In genomic region chr11:68274331-68274811, GRCm38 (mm10) we compare ENCODE assay signal across 12 mouse cellular contexts.
DNase-seq lines count a peak whose midpoint lies in the region; ATAC-seq lines count a peak whose summit lies in the region.
"Had no signal": no experiment of that assay in that cellular context is flagged by ENCODE, and none has a peak within 500 bp of the region (broad histone marks: within the 10 kb centered on the region; RNA-seq: fewer than 3 reads in every experiment).

No protein-coding gene starts in this region.

- intact Hi-C loops in heart, postnatal 25 days (cut with DNase I): no loop called here

- H3K4me3 ChIP-seq in hindbrain, embryonic 12.5 days: no peak overlapping the region
- H3K4me3 ChIP-seq in midbrain, embryonic 16.5 days (ENCODE audit: low read depth, low read length): no peak overlapping the region
- H3K4me3 ChIP-seq: limb, embryonic 13.5 days had no signal

- ATAC-seq in hindbrain, embryonic 12.5 days (ENCODE audit: low FRiP score): peak; percentile 94
- ATAC-seq in midbrain, embryonic 16.5 days: peak; percentile 87
- ATAC-seq: lung, postnatal 0 days had no signal

- no peaks in the 10 kb centered on the region for H3K9me3 ChIP-seq in hindbrain, embryonic 12.5 days (replicated peaks)
- no peaks in the 10 kb centered on the region for H3K9me3 ChIP-seq in midbrain, embryonic 16.5 days (replicated peaks; ENCODE audit: control insufficient read depth, low read length, poor library complexity, severe bottlenecking)
- H3K9me3 ChIP-seq: limb, embryonic 13.5 days had no signal

- H3K4me1 ChIP-seq in hindbrain, embryonic 12.5 days: peaks cover 59% of the 10 kb centered on the region
- peaks cover 8% of the 10 kb centered on the region; the same call in 1 of the 2 replicates for H3K4me1 ChIP-seq in midbrain, embryonic 16.5 days (ENCODE audit: control insufficient read depth, insufficient read depth, low read length)

- peaks cover 32% of the 10 kb centered on the region for H3K27me3 ChIP-seq in hindbrain, embryonic 12.5 days
- H3K27me3 ChIP-seq in midbrain, embryonic 16.5 days (ENCODE audit: control insufficient read depth, insufficient read depth, low read depth, low read length): peaks cover 12% of the 10 kb centered on the region

- DNase-seq in testis, postnatal 10 days (ENCODE audit: low spot score): peak; percentile 54
- DNase-seq in testis, postnatal 14 days (ENCODE audit: low spot score): no peak
- DNase-seq in yolk sac, embryonic 10.5 days (ENCODE audit: low spot score): no peak
- DNase-seq in MN1 (ENCODE audit: low spot score): no peak
- no peak for DNase-seq in layer of hippocampus, adult 11-12 months (ENCODE audit: low spot score)
- DNase-seq in heart, postnatal 25 days (ENCODE audit: low spot score): no peak
- DNase-seq: cerebellum, postnatal 25 days; thymus, postnatal 36 days had no signal

- peak overlapping the region; percentile 72 for H3K27ac ChIP-seq in hindbrain, embryonic 12.5 days
- no peak overlapping the region for H3K27ac ChIP-seq in midbrain, embryonic 16.5 days (ENCODE audit: low read length)
- H3K27ac ChIP-seq: limb, embryonic 13.5 days had no signal

- H3K9ac ChIP-seq in hindbrain, embryonic 12.5 days: no peak overlapping the region
- H3K9ac ChIP-seq in midbrain, embryonic 16.5 days (ENCODE audit: low read depth, low read length): no peak overlapping the region
- H3K9ac ChIP-seq: limb, embryonic 13.5 days had no signal

- H3K4me2 ChIP-seq in hindbrain, embryonic 12.5 days (replicated peaks): no peak overlapping the region
- H3K4me2 ChIP-seq in midbrain, embryonic 16.5 days (ENCODE audit: low read length): no peak overlapping the region
- H3K4me2 ChIP-seq: limb, embryonic 13.5 days had no signal

- 30% methylated on average over 10 of the region's 10 CpGs for WGBS in hindbrain, embryonic 12.5 days
- WGBS in midbrain, embryonic 16.5 days: 8% methylated on average over 10 of the region's 10 CpGs

- H3K36me3 ChIP-seq in hindbrain, embryonic 12.5 days: no peaks in the 10 kb centered on the region; the same call in 1 of the 2 replicates
- no peaks in the 10 kb centered on the region for H3K36me3 ChIP-seq in midbrain, embryonic 16.5 days (ENCODE audit: control insufficient read depth, insufficient read depth, low read length)
- H3K36me3 ChIP-seq: limb, embryonic 13.5 days had no signal
